Mouse (Mus musculus) midbrain, embryonic 14.5 days (tissue): Measurements from ENCODE around the gene Lsr. TPM values are rescaled to one million over a fixed set of nuclear protein-coding genes. Genes with fewer than 3 reads are reported as not detected.

Source experiments
- ATAC-seq: fragments of 200-750 bp; cut with Nextera tagmentation; 2 replicates; pipeline ENCODE4 v1.8.0; 2017; ENCODE audit warnings: moderate number of reproducible peaks, moderate library complexity; ENCODE audit not compliant: low FRiP score, low TSS enrichment
- DNase-seq: peaks from one replicate; pipeline ENCODE4 v3.0.0-alpha.2; 2015
- H3K27ac ChIP-seq: fragments of 300-500 bp; sonication (generic); replicated peaks from 2 replicates; pipeline ENCODE4 v1.5.1; 2014; ENCODE audit warnings: mild to moderate bottlenecking, low read depth, low read length, moderate library complexity
- H3K27me3 ChIP-seq: fragments of 300-500 bp; sonication (generic); 2 replicates; pipeline ENCODE4 v1.6.1; 2014; ENCODE audit warnings: low read length, control low read depth, mixed read lengths; ENCODE audit not compliant: control insufficient read depth, insufficient read depth
- H3K36me3 ChIP-seq: fragments of 300-500 bp; sonication (generic); 2 replicates; pipeline ENCODE4 v1.6.1; 2014; ENCODE audit warnings: low read length, control low read depth; ENCODE audit not compliant: control insufficient read depth, insufficient read depth
- H3K4me1 ChIP-seq: fragments of 300-500 bp; sonication (generic); 2 replicates; pipeline ENCODE4 v1.6.1; 2014; ENCODE audit warnings: mild to moderate bottlenecking, antibody characterized with exemption, low read length, control low read depth; ENCODE audit not compliant: control insufficient read depth, insufficient read depth
- H3K4me2 ChIP-seq: fragments of 300-500 bp; sonication (generic); 2 replicates; pipeline ENCODE4 v1.6.1; 2014; ENCODE audit warnings: mild to moderate bottlenecking, low read length, moderate library complexity
- H3K4me3 ChIP-seq: fragments of 300-500 bp; sonication (generic); replicated peaks from 2 replicates; pipeline ENCODE4 v1.5.1; 2014; ENCODE audit warnings: low read depth, low read length
- H3K9ac ChIP-seq: fragments of 300-500 bp; sonication (generic); replicated peaks from 2 replicates; pipeline ENCODE4 v1.6.1; 2014; ENCODE audit warnings: mild to moderate bottlenecking, low read length, moderate library complexity
- H3K9me3 ChIP-seq: fragments of 300-500 bp; sonication (generic); 2 replicates; pipeline ENCODE4 v1.6.1; 2016; ENCODE audit warnings: low read length, control low read depth, mixed read lengths; ENCODE audit not compliant: control insufficient read depth
- WGBS: fragments of 180-500 bp; shearing (Covaris S2); extraction: QIAGEN DNeasy Blood & Tissue Kit; methylation state at CpG from one replicate; pipeline ENCODE4 v1.1.7; 2014; 5-methylcytosine and 5-hydroxymethylcytosine counted together
- polyA plus RNA-seq: library from polyadenylated mRNA; unstranded; fragments of >200 nt; fragmentation: Nextera tagmentation; extraction: Ambion mirVana; gene quantifications from 2 replicates; pipeline ENCODE4 v1.2.1, GENCODE M21; 2014

Lsr gene
- polyA plus RNA-seq, 1 experiment from 2014 or later: 15.6 TPM

DNA sequence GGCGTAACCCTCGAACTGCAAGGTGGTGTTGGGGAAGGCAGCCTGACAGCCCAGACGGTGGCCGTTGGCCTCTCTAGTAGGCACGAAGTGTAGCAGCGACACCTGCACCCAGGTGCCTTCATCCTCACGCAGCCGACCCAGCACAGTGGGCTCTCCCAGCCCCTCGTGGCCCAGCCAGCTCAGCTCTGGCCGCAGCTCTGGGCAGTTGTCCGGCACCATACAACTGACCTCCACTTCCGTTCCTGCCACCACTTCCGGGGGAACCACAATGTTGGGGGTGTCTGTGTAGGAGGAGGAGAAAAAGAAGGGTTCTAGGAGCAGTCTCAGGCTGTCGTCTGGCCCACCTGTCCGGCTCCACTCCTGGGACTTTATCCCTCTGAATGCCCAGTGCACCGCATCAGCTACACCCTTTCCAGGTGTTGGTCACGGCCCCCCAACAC lies 64.3 kb downstream of the Lsr start:
- Histone ChIP-seq H3K4me3 (peak overlapping the region; percentile 20), H3K4me1 (peaks cover 5% of the 10 kb centered on the region; the same call in 1 of the 2 replicates), H3K9ac (no peak overlapping the region), H3K27me3 (no peaks in the 10 kb centered on the region), H3K9me3 (no peaks in the 10 kb centered on the region), H3K4me2 (peak overlapping the region; percentile 55), H3K36me3 (no peaks in the 10 kb centered on the region), H3K27ac (no peak overlapping the region)
- 31% methylated on average over 17 of the region's 17 CpGs for WGBS
- DNase-seq (no peak), ATAC-seq (no peak)

DNA sequence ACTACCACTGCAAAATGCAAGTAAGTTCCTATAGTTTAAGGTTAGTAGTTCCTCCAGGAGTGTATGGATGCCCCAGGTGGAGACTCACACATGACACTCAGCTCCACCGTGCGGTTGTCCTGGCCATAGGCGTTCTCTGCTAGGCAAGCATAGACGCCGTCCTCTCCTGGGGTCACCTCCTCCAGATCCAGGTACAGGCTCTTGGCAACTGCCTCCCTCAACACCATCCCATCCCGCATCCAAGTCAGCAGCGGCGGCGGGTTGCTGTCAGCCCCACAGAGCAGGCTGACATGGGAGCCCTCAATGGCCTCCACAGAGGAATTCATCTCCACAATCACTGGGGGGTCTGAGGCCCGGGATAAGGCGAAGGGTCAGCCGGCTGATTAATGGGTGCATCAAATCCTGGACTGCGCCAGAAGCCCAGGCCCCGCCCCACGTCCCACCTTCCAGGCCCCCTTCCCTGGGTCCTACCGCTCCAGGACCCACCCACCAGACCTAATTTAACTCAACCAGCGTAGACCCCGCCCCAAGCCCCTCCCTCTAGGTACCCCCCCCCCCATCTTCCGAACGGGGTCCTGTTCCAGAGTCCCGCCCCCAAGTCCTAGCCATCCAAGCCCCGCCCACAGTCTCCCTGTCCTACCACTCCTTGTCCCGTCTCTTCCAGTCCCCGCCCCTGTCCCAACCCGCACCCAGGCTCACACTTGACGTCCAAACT lies 64.8 kb downstream of the Lsr start:
- peak; percentile 46; the same call in 1 of the 2 replicates for ATAC-seq
- DNase-seq: peak; percentile 39

More for the DNA sequence above, 64.8 kb downstream of the Lsr start:
- peak overlapping the region; percentile 55 for H3K4me2 ChIP-seq
- H3K9ac ChIP-seq: 0 out of 2 replicates have a peak overlapping the region, but pooled peaks have one; percentile 16
- no peak overlapping the region for H3K27ac ChIP-seq
- H3K27me3 ChIP-seq: no peaks in the 10 kb centered on the region
- no peaks in the 10 kb centered on the region for H3K36me3 ChIP-seq
- peaks cover 5% of the 10 kb centered on the region; the same call in 1 of the 2 replicates for H3K4me1 ChIP-seq
- H3K9me3 ChIP-seq: no peaks in the 10 kb centered on the region
- WGBS: 2% methylated on average over 24 of the region's 26 CpGs
- peak overlapping the region; percentile 20 for H3K4me3 ChIP-seq

Other genes with a start within 250 kb of the Lsr start
- 238 and 290 TPM in 2 replicates for gene Tmem147, start 243.9 kb downstream of the Lsr start, polyA plus RNA-seq
- gene Gapdhs, start 229.8 kb downstream of the Lsr start, polyA plus RNA-seq: 0.83 and 1.2 TPM in 2 replicates
- 0.82 and 3.8 TPM in 2 replicates for gene Sbsn, start 222.0 kb downstream of the Lsr start, polyA plus RNA-seq
- gene Dmkn, start 209.7 kb downstream of the Lsr start, polyA plus RNA-seq: 0.78 and 0.87 TPM in 2 replicates
- gene Krtdap, start 185.6 kb downstream of the Lsr start, polyA plus RNA-seq: not detected in 2 replicates
- gene Ffar2, start 149.7 kb downstream of the Lsr start, polyA plus RNA-seq: 0.11 TPM in 1 of 2 replicates, not detected in the other
- gene Ffar3, start 117.3 kb downstream of the Lsr start, polyA plus RNA-seq: not detected in 2 replicates
- not detected in 2 replicates for gene Ffar1, start 111.9 kb downstream of the Lsr start, polyA plus RNA-seq
- gene Cd22, start 93.1 kb downstream of the Lsr start, polyA plus RNA-seq: not detected in 2 replicates
- 1.8 and 2.8 TPM in 2 replicates for gene Mag, start 58.6 kb downstream of the Lsr start, polyA plus RNA-seq
- not detected in 2 replicates for gene Hamp2, start 48.8 kb downstream of the Lsr start, polyA plus RNA-seq
- gene Hamp, start 29.4 kb downstream of the Lsr start, polyA plus RNA-seq: not detected in 2 replicates
- gene Usf2, start 16.7 kb downstream of the Lsr start, polyA plus RNA-seq: 26.2 and 30.4 TPM in 2 replicates
- gene Fam187b, start 326 bp upstream of the Lsr start, polyA plus RNA-seq: 0.36 and 0.37 TPM in 2 replicates
- 7.9 and 10.8 TPM in 2 replicates for gene Fxyd5, start 69.0 kb upstream of the Lsr start, polyA plus RNA-seq
- gene Fxyd7, start 78.0 kb upstream of the Lsr start, polyA plus RNA-seq: 99.9 and 159 TPM in 2 replicates
- 2.8 and 9.0 TPM in 2 replicates for gene Fxyd1, start 83.7 kb upstream of the Lsr start, polyA plus RNA-seq
- 0.16 and 0.17 TPM in 2 replicates for gene Lgi4, start 85.9 kb upstream of the Lsr start, polyA plus RNA-seq
- gene Fxyd3, start 103.2 kb upstream of the Lsr start, polyA plus RNA-seq: not detected in 2 replicates
- 0.26 TPM in 1 of 2 replicates, not detected in the other for gene Hpn, start 141.8 kb upstream of the Lsr start, polyA plus RNA-seq
- gene Scn1b, start 153.5 kb upstream of the Lsr start, polyA plus RNA-seq: 5.6 TPM in 2 replicates
- gene Gramd1a, start 182.4 kb upstream of the Lsr start, polyA plus RNA-seq: 205 and 232 TPM in 2 replicates